Mouse (Mus musculus): ENCODE data around the gene Sema4g.

DNA sequence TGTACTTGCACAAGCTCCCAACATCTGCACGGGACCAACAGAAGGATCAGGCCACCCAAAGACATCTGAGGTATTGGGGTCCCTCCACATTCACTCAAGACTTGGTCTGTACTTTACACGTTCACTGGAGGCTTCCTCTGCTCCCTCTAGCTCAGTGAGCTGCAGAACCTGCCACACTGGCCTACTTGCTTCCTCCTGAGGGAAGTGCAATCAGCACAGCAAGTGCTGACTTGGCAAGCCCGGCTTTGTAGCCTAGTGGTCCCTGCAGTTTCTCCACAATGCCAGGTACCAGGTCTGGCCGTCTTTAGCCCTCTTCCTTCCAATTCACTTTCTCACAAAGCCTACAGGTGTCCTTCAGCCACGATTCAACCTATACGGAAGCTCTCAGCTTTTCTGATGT is 1.9 kb upstream of the Sema4g start:
- TF ChIP-seq CTCF (conservative IDR thresholded peaks at IDR 0.05; ENCODE audit: insufficient read depth, insufficient read length, low read depth, low read length): no peak
- no peak for TF ChIP-seq POLR2A (IDR thresholded peaks at IDR 0.05; ENCODE audit: low read depth, low read length)

Data from kidney, adult 2 months (tissue).